Mouse (Mus musculus): ENCODE data around the gene BC017158.

DNA sequence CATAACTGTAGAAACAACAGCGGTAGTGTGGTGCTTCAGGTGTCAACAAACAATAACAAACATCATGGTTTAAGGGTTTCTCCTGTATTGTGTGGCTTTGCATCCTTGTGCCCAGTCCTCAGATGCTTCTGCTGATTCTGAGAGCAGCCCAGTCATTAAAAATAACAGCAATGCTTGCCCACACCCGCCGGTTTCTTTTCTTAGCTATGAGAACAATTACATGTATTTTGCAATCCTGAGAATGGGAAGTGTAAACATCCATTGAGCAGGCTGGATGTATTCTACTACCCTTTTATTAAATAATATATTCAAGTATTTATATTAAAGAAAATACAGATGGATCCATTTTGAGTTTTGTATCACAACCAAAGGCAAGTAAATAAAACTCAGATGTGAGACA lies 4.2 kb upstream of the BC017158 start:
- TF ChIP-seq CTCF (conservative IDR thresholded peaks at IDR 0.05; ENCODE audit: insufficient read depth, insufficient read length, low read depth, low read length) (no peak), POLR2A (IDR thresholded peaks at IDR 0.05; ENCODE audit: low read depth, low read length) (no peak)

Measured in kidney, adult 2 months (tissue).